Mouse (Mus musculus) central nervous system, embryonic 18 days (tissue): Measurements from ENCODE around the gene Olfm3. TPM values are rescaled to one million over a fixed set of nuclear protein-coding genes. Genes with fewer than 3 reads are reported as not detected.

ENCODE experiments used
- polyA plus RNA-seq: library from polyadenylated mRNA; depleted of rRNA; stranded (reverse); fragments of >200 nt; gene quantifications from 2 replicates; pipeline ENCODE4 v1.2.3, GENCODE M21; 2012; rRNA removed

Gene Olfm3
- polyA plus RNA-seq = 7.8 and 8.3 TPM in 2 replicates

DNA sequence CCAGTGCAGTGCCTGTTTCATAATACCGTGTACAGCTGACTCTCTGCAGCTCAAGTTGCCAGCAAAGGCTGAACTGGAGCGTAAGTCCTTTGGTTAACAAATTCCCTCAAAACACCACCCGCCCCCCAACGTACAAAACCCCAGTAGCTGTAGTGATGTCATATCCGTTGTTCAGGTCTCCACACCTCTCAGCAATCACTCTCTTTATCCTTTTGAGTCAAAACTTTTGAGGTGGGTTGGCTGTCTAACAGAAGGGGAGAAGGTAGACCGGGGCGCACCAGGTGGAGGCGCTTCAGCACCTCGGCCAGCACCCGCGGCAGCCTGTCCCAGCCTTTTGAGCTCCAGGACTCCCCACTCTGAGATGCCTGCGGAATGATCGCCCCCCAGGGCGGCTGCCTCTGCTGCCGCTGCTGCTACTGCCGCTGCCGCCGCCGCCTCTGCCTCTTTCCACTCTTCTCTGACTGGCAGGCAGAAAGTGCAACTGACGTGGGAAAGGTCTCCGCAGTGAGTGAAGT, at the start of gene Olfm3:
TSS of gene Olfm3 (plus strand) at position 155 of the 515 bp plus-strand sequence.

